Mouse (Mus musculus) frontal cortex, postnatal 14 days (tissue): ENCODE results near the gene Ppp1r27.
"Not testable (repeated sequence)": the region's sequence is repeated elsewhere in the genome, so short reads cannot be mapped to it uniquely, and the experiment has no call there.

ENCODE experiments used
- DNase-seq, 2 experiments: peaks; one replicate each; pipeline ENCODE4 v3.0.0; 2022; ENCODE audit warnings: low spot score in 2 of 2

The Ppp1r27 gene

GRCm38 (mm10) chr11:120575940-120576339 lies 25.0 kb upstream of the Ppp1r27 start:
- no peak for DNase-seq

- no peak for DNase-seq
These were observed 24.1 kb upstream of the Ppp1r27 start for GRCm38 (mm10) chr11:120575046-120575445.

GRCm38 (mm10) chr11:120574278-120574600 lies 23.3 kb upstream of the Ppp1r27 start:
- no peak for DNase-seq

GRCm38 (mm10) chr11:120573585-120574277 lies 22.8 kb upstream of the Ppp1r27 start:
- DNase-seq: no peak

- peak; percentile 100 for DNase-seq
These were observed 22.0 kb upstream of the Ppp1r27 start, which contains the start of gene P4hb for GRCm38 (mm10) chr11:120572752-120573584. Gene P4hb (minus strand): TSS chr11:120573253.

GRCm38 (mm10) chr11:120572417-120572751 lies 21.5 kb upstream of the Ppp1r27 start:
- DNase-seq: no peak

- DNase-seq: no peak
These were observed 21.0 kb upstream of the Ppp1r27 start for GRCm38 (mm10) chr11:120571754-120572416.

- DNase-seq: no peak
These were observed 20.2 kb upstream of the Ppp1r27 start for GRCm38 (mm10) chr11:120571122-120571521.

GRCm38 (mm10) chr11:120568324-120568723 lies 17.4 kb upstream of the Ppp1r27 start:
- no peak for DNase-seq

- no peak for DNase-seq
These were observed 14.2 kb upstream of the Ppp1r27 start for GRCm38 (mm10) chr11:120565114-120565513.

- no peak for DNase-seq
These were observed 12.0 kb upstream of the Ppp1r27 start for GRCm38 (mm10) chr11:120562949-120563348.

GRCm38 (mm10) chr11:120560952-120561728 lies 10.2 kb upstream of the Ppp1r27 start:
- no peak for DNase-seq

- DNase-seq: not testable (repeated sequence)
These were observed 7.9 kb upstream of the Ppp1r27 start for GRCm38 (mm10) chr11:120558843-120559242.

GRCm38 (mm10) chr11:120555260-120555659 lies 4.3 kb upstream of the Ppp1r27 start:
- no peak for DNase-seq

- no peak for DNase-seq
These were observed 3.9 kb upstream of the Ppp1r27 start for GRCm38 (mm10) chr11:120554834-120555233.

- DNase-seq: no peak
These were observed 1.8 kb upstream of the Ppp1r27 start for GRCm38 (mm10) chr11:120552736-120553135.

- DNase-seq: no peak
These were observed 734 bp downstream of the Ppp1r27 start for GRCm38 (mm10) chr11:120549986-120550809.

- DNase-seq: peak; percentile 75 to 88
These were observed 1.6 kb downstream of the Ppp1r27 start, which contains the start of gene Mcrip1 for GRCm38 (mm10) chr11:120549168-120549945. Gene Mcrip1 (minus strand): TSS chr11:120549727.

- no peak for DNase-seq
These were observed 2.2 kb downstream of the Ppp1r27 start for GRCm38 (mm10) chr11:120548786-120549167.

GRCm38 (mm10) chr11:120548214-120548613 lies 2.7 kb downstream of the Ppp1r27 start:
- no peak for DNase-seq
